Mouse (Mus musculus): ENCODE results near the gene Gm3248. TPM values are rescaled to one million over a fixed set of nuclear protein-coding genes. Genes with fewer than 3 reads are reported as not detected.
"Not testable (repeated sequence)": the region's sequence is repeated elsewhere in the genome, so short reads cannot be mapped to it uniquely, and the experiment has no call there.

The Gm3248 gene
- polyA plus RNA-seq (2015; fragmentation: Nextera tagmentation; extraction: Ambion mirVana) = not detected in 2 replicates

GRCm38 (mm10) chr14:5961635-5962034 lies at the start of gene Gm3248:
Gene Gm3248, minus strand, starts transcription at chr14:5961745.
- H3K4me1 ChIP-seq (ENCODE audit: control insufficient read depth, low read depth, low read length); ATAC-seq (ENCODE audit: low read depth); H3K36me3 ChIP-seq (ENCODE audit: control insufficient read depth, insufficient read depth); H3K9ac ChIP-seq (ENCODE audit: low read depth, low read length); H3K27me3 ChIP-seq (ENCODE audit: control insufficient read depth, insufficient read depth, low read depth, low read length); H3K27ac ChIP-seq (ENCODE audit: low read length); H3K9me3 ChIP-seq (replicated peaks; ENCODE audit: control insufficient read depth, low read length): not testable (repeated sequence)
- Histone ChIP-seq H3K4me2 (ENCODE audit: low read depth, low read length) (peak within 1 kb of the TSS; percentile 32; the same call in 1 of the 2 replicates), H3K4me3 (ENCODE audit: low read depth, low read length) (peak within 1 kb of the TSS; percentile 17; the same call in 1 of the 2 replicates)
- WGBS (ENCODE audit: insufficient replicate concordance) = 6% methylated on average over 11 of the region's 23 CpGs

GRCm38 (mm10) chr14:5987136-5987535 lies 25.6 kb upstream of the Gm3248 start:
- not testable (repeated sequence) for H3K4me3 ChIP-seq (ENCODE audit: low read depth, low read length); ATAC-seq (ENCODE audit: low read depth); H3K36me3 ChIP-seq (ENCODE audit: control insufficient read depth, insufficient read depth); H3K27me3 ChIP-seq (ENCODE audit: control insufficient read depth, insufficient read depth, low read depth, low read length); H3K4me1 ChIP-seq (ENCODE audit: control insufficient read depth, low read depth, low read length); H3K9me3 ChIP-seq (replicated peaks; ENCODE audit: control insufficient read depth, low read length); H3K9ac ChIP-seq (ENCODE audit: low read depth, low read length); H3K27ac ChIP-seq (ENCODE audit: low read length); H3K4me2 ChIP-seq (ENCODE audit: low read depth, low read length)
- 67% methylated on average over 3 of the region's 7 CpGs for WGBS (ENCODE audit: insufficient replicate concordance)

GRCm38 (mm10) chr14:5979037-5979436 lies 17.5 kb upstream of the Gm3248 start, which contains the start of gene Gm3453:
Gene Gm3453, minus strand, starts transcription at chr14:5979137.
- not testable (repeated sequence) for H3K4me1 ChIP-seq (ENCODE audit: control insufficient read depth, low read depth, low read length); H3K4me2 ChIP-seq (ENCODE audit: low read depth, low read length); H3K9ac ChIP-seq (ENCODE audit: low read depth, low read length); ATAC-seq (ENCODE audit: low read depth); H3K27ac ChIP-seq (ENCODE audit: low read length); H3K27me3 ChIP-seq (ENCODE audit: control insufficient read depth, insufficient read depth, low read depth, low read length); H3K36me3 ChIP-seq (ENCODE audit: control insufficient read depth, insufficient read depth); H3K4me3 ChIP-seq (ENCODE audit: low read depth, low read length); H3K9me3 ChIP-seq (replicated peaks; ENCODE audit: control insufficient read depth, low read length)
- WGBS (ENCODE audit: insufficient replicate concordance) = 32% methylated on average over 2 of the region's 2 CpGs

GRCm38 (mm10) chr14:5962441-5962840 lies 896 bp upstream of the Gm3248 start:
- not testable (repeated sequence) for H3K4me2 ChIP-seq (ENCODE audit: low read depth, low read length); H3K4me3 ChIP-seq (ENCODE audit: low read depth, low read length); H3K4me1 ChIP-seq (ENCODE audit: control insufficient read depth, low read depth, low read length); H3K9ac ChIP-seq (ENCODE audit: low read depth, low read length); ATAC-seq (ENCODE audit: low read depth); H3K9me3 ChIP-seq (replicated peaks; ENCODE audit: control insufficient read depth, low read length); H3K27me3 ChIP-seq (ENCODE audit: control insufficient read depth, insufficient read depth, low read depth, low read length); H3K27ac ChIP-seq (ENCODE audit: low read length); H3K36me3 ChIP-seq (ENCODE audit: control insufficient read depth, insufficient read depth)
- WGBS (ENCODE audit: insufficient replicate concordance) = 21% methylated on average over 4 of the region's 4 CpGs

GRCm38 (mm10) chr14:5961102-5961501 lies 443 bp downstream of the Gm3248 start:
- not testable (repeated sequence) for H3K27me3 ChIP-seq (ENCODE audit: control insufficient read depth, insufficient read depth, low read depth, low read length); ATAC-seq (ENCODE audit: low read depth); H3K9ac ChIP-seq (ENCODE audit: low read depth, low read length); H3K36me3 ChIP-seq (ENCODE audit: control insufficient read depth, insufficient read depth); H3K4me1 ChIP-seq (ENCODE audit: control insufficient read depth, low read depth, low read length); H3K9me3 ChIP-seq (replicated peaks; ENCODE audit: control insufficient read depth, low read length); H3K27ac ChIP-seq (ENCODE audit: low read length)
- peak overlapping the region; percentile 17; the same call in 1 of the 2 replicates for H3K4me3 ChIP-seq (ENCODE audit: low read depth, low read length)
- peak overlapping the region; percentile 32; the same call in 1 of the 2 replicates for H3K4me2 ChIP-seq (ENCODE audit: low read depth, low read length)
- WGBS (ENCODE audit: insufficient replicate concordance) = 1% methylated on average over 21 of the region's 24 CpGs

- not testable (repeated sequence) for H3K4me1 ChIP-seq (ENCODE audit: control insufficient read depth, low read depth, low read length); H3K9me3 ChIP-seq (replicated peaks; ENCODE audit: control insufficient read depth, low read length); ATAC-seq (ENCODE audit: low read depth); H3K36me3 ChIP-seq (ENCODE audit: control insufficient read depth, insufficient read depth); H3K4me2 ChIP-seq (ENCODE audit: low read depth, low read length); H3K27ac ChIP-seq (ENCODE audit: low read length); H3K9ac ChIP-seq (ENCODE audit: low read depth, low read length); H3K27me3 ChIP-seq (ENCODE audit: control insufficient read depth, insufficient read depth, low read depth, low read length); H3K4me3 ChIP-seq (ENCODE audit: low read depth, low read length)
- 0% methylated on average over 3 of the region's 10 CpGs for WGBS (ENCODE audit: insufficient replicate concordance)
These were observed 1.1 kb downstream of the Gm3248 start for GRCm38 (mm10) chr14:5960479-5960878.

GRCm38 (mm10) chr14:5923276-5923675 lies 38.3 kb downstream of the Gm3248 start:
- H3K9me3 ChIP-seq (replicated peaks; ENCODE audit: control insufficient read depth, low read length); H3K27ac ChIP-seq (ENCODE audit: low read length); H3K4me1 ChIP-seq (ENCODE audit: control insufficient read depth, low read depth, low read length); H3K27me3 ChIP-seq (ENCODE audit: control insufficient read depth, insufficient read depth, low read depth, low read length); ATAC-seq (ENCODE audit: low read depth); H3K9ac ChIP-seq (ENCODE audit: low read depth, low read length); H3K36me3 ChIP-seq (ENCODE audit: control insufficient read depth, insufficient read depth); H3K4me2 ChIP-seq (ENCODE audit: low read depth, low read length); H3K4me3 ChIP-seq (ENCODE audit: low read depth, low read length): not testable (repeated sequence)
- WGBS (ENCODE audit: insufficient replicate concordance) = 42% methylated on average over 7 of the region's 7 CpGs

- not testable (repeated sequence) for H3K4me3 ChIP-seq (ENCODE audit: low read depth, low read length); H3K9me3 ChIP-seq (replicated peaks; ENCODE audit: control insufficient read depth, low read length); H3K4me1 ChIP-seq (ENCODE audit: control insufficient read depth, low read depth, low read length); ATAC-seq (ENCODE audit: low read depth); H3K9ac ChIP-seq (ENCODE audit: low read depth, low read length); H3K36me3 ChIP-seq (ENCODE audit: control insufficient read depth, insufficient read depth); H3K27me3 ChIP-seq (ENCODE audit: control insufficient read depth, insufficient read depth, low read depth, low read length); H3K4me2 ChIP-seq (ENCODE audit: low read depth, low read length); H3K27ac ChIP-seq (ENCODE audit: low read length)
- 55% methylated on average over 4 of the region's 4 CpGs for WGBS (ENCODE audit: insufficient replicate concordance)
These were observed 43.1 kb downstream of the Gm3248 start for GRCm38 (mm10) chr14:5918330-5918942.

- H3K9me3 ChIP-seq (replicated peaks; ENCODE audit: control insufficient read depth, low read length); H3K4me1 ChIP-seq (ENCODE audit: control insufficient read depth, low read depth, low read length); H3K9ac ChIP-seq (ENCODE audit: low read depth, low read length); H3K36me3 ChIP-seq (ENCODE audit: control insufficient read depth, insufficient read depth); H3K27me3 ChIP-seq (ENCODE audit: control insufficient read depth, insufficient read depth, low read depth, low read length); H3K4me2 ChIP-seq (ENCODE audit: low read depth, low read length); H3K27ac ChIP-seq (ENCODE audit: low read length); ATAC-seq (ENCODE audit: low read depth); H3K4me3 ChIP-seq (ENCODE audit: low read depth, low read length): not testable (repeated sequence)
- WGBS (ENCODE audit: insufficient replicate concordance) = 42% methylated on average over 2 of the region's 2 CpGs
These were observed 47.8 kb downstream of the Gm3248 start for GRCm38 (mm10) chr14:5913701-5914100.

Measured in liver, embryonic 16.5 days (tissue).